Comparison of ENCODE assay signal across 8 mouse cellular contexts in the genomic region with DNA sequence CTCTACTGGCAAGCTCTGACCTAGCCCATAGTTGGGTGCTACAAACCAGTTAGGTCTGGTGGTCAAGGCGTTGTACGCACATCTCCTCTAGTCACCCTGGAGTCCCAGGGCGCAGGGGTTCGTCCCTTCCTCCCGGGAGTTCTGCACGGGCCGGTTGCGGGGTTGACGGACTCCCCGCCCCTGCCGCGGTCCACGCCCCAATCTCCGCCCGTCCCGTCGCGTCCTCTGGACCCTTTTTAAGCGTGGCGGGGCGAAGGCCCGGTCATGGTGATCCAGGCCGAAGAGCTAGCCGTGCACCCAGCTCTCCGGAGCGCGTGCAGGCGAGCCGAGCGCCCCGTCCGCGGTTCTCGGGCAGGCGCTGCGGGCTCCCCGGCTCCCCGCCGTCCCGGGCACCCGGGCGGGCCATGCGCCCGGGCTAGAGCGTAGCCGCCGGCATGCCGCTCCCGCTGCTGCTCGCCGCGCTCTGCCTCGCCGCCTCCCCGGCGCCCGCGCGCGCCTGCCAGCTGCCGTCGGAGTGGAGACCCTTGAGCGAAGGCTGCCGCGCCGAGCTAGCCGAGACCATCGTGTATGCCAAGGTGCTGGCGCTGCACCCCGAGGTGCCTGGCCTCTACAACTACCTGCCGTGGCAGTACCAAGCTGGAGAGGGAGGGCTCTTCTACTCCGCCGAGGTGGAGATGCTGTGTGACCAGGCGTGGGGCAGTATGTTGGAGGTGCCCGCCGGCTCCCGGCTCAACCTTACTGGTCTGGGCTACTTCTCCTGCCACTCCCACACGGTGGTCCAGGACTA. TPM values are rescaled to one million over a fixed set of nuclear protein-coding genes. Genes with fewer than 3 reads are reported as not detected.
DNase-seq lines count a peak whose midpoint lies in the region; ATAC-seq and TF ChIP-seq lines count a peak whose summit lies in the region.

A gene (plus strand): TSS at position 277 of the 787 bp plus-strand sequence.

- no peaks in the 10 kb centered on the region for H3K9me3 ChIP-seq in hindbrain, embryonic 16.5 days (ENCODE audit: control insufficient read depth, low read length)
- H3K9me3 ChIP-seq in limb, embryonic 12.5 days: no peaks in the 10 kb centered on the region
- H3K9me3 ChIP-seq in midbrain, postnatal 0 days (ENCODE audit: low read length): no peaks in the 10 kb centered on the region

- under 1% methylated on average over 65 of the region's 78 CpGs for WGBS in hindbrain, embryonic 16.5 days
- WGBS in limb, embryonic 12.5 days: under 1% methylated on average over 70 of the region's 78 CpGs
- WGBS in midbrain, postnatal 0 days: 1% methylated on average over 75 of the region's 78 CpGs
- 1% methylated on average over 78 of the region's 78 CpGs for WGBS in cerebellum, adult 2 months

- DNase-seq in CD4-positive, CD25-positive, alpha-beta regulatory T cell, adult 2 months (ENCODE audit: low read depth, low spot score): peak; percentile 2
- peak; percentile 72 for DNase-seq in adrenal gland, adult 2 months
- peak; percentile 29 for DNase-seq in gastrocnemius, adult 18-20 months (ENCODE audit: low spot score)
- no peak for DNase-seq in midbrain, postnatal 0 days (ENCODE audit: low spot score)
- no peak for DNase-seq in cerebellum, adult 2 months

- no peak within 1 kb of the TSS for H3K27ac ChIP-seq in hindbrain, embryonic 16.5 days (ENCODE audit: low read depth, low read length)
- H3K27ac ChIP-seq in limb, embryonic 12.5 days: no peak within 1 kb of the TSS
- H3K27ac ChIP-seq in midbrain, postnatal 0 days (ENCODE audit: low read depth, low read length): no peak within 1 kb of the TSS
- H3K27ac ChIP-seq in cerebellum, adult 2 months (ENCODE audit: insufficient read depth, low read length): no peak within 1 kb of the TSS

- H3K4me2 ChIP-seq in hindbrain, embryonic 16.5 days (ENCODE audit: low read length): peak within 1 kb of the TSS; percentile 69
- peak within 1 kb of the TSS; percentile 81 for H3K4me2 ChIP-seq in limb, embryonic 12.5 days
- peak within 1 kb of the TSS; percentile 78 for H3K4me2 ChIP-seq in midbrain, postnatal 0 days (ENCODE audit: low read depth, low read length, poor library complexity, severe bottlenecking)

- H3K36me3 ChIP-seq in hindbrain, embryonic 16.5 days (ENCODE audit: control insufficient read depth, insufficient read depth, low read length): no peaks in the 10 kb centered on the region
- no peaks in the 10 kb centered on the region for H3K36me3 ChIP-seq in limb, embryonic 12.5 days
- no peaks in the 10 kb centered on the region for H3K36me3 ChIP-seq in midbrain, postnatal 0 days (ENCODE audit: insufficient read depth, low read length)

- peaks cover 17% of the 10 kb centered on the region for H3K27me3 ChIP-seq in hindbrain, embryonic 16.5 days (replicated peaks; ENCODE audit: control insufficient read depth, insufficient read depth, low read length)
- H3K27me3 ChIP-seq in limb, embryonic 12.5 days: peaks cover 38% of the 10 kb centered on the region
- H3K27me3 ChIP-seq in midbrain, postnatal 0 days (ENCODE audit: insufficient read depth, low read length): peaks cover 11% of the 10 kb centered on the region; the same call in 1 of the 2 replicates
- H3K27me3 ChIP-seq in cerebellum, adult 2 months (ENCODE audit: control insufficient read depth, insufficient read depth, low read length): no peaks in the 10 kb centered on the region; the same call in 1 of the 2 replicates

- H3K9ac ChIP-seq in hindbrain, embryonic 16.5 days (ENCODE audit: low read depth, low read length): peak within 1 kb of the TSS; percentile 70
- peak within 1 kb of the TSS; percentile 58 for H3K9ac ChIP-seq in limb, embryonic 12.5 days (replicated peaks)
- peak within 1 kb of the TSS; percentile 42 for H3K9ac ChIP-seq in midbrain, postnatal 0 days (replicated peaks; ENCODE audit: low read length, poor library complexity, severe bottlenecking)

- no peak for ATAC-seq in CD4-positive, CD25-positive, alpha-beta regulatory T cell, adult 4 months
- peak; percentile 79 for ATAC-seq in hindbrain, embryonic 16.5 days
- ATAC-seq in limb, embryonic 12.5 days (ENCODE audit: insufficient number of reproducible peaks, insufficient read depth, low FRiP score, low TSS enrichment, low read depth): peak; percentile 66
- ATAC-seq in midbrain, postnatal 0 days (ENCODE audit: low FRiP score): peak; percentile 41; the same call in 1 of the 2 replicates

- TF ChIP-seq CTCF in midbrain, postnatal 0 days (IDR thresholded peaks at IDR 0.05): no peak
- TF ChIP-seq CTCF in cerebellum, adult 2 months (IDR thresholded peaks at IDR 0.05; ENCODE audit: borderline replicate concordance, insufficient read depth, low read depth, low read length): no peak

- no peak for TF ChIP-seq POLR2A in cerebellum, adult 2 months (IDR thresholded peaks at IDR 0.05; ENCODE audit: borderline replicate concordance, insufficient read depth, low read length)

- H3K4me1 ChIP-seq in hindbrain, embryonic 16.5 days (ENCODE audit: control insufficient read depth, insufficient read depth, low read depth, low read length): peaks cover 8% of the 10 kb centered on the region
- H3K4me1 ChIP-seq in limb, embryonic 12.5 days (replicated peaks): peaks cover 18% of the 10 kb centered on the region; the same call in 1 of the 2 replicates
- 0 out of 2 replicates have a peak, but pooled peaks cover 6% of the 10 kb centered on the region for H3K4me1 ChIP-seq in midbrain, postnatal 0 days (ENCODE audit: insufficient read depth, low read length)
- H3K4me1 ChIP-seq in cerebellum, adult 2 months (ENCODE audit: control insufficient read depth, insufficient read depth, low read length): no peaks in the 10 kb centered on the region; the same call in 1 of the 2 replicates

- peak within 1 kb of the TSS; percentile 53 for H3K4me3 ChIP-seq in hindbrain, embryonic 16.5 days (ENCODE audit: low read length)
- peak within 1 kb of the TSS; percentile 54 for H3K4me3 ChIP-seq in limb, embryonic 12.5 days (replicated peaks)
- H3K4me3 ChIP-seq in midbrain, postnatal 0 days (ENCODE audit: low read depth, low read length): peak within 1 kb of the TSS; percentile 43
- no peak within 1 kb of the TSS for H3K4me3 ChIP-seq in cerebellum, adult 2 months (replicated peaks; ENCODE audit: insufficient read depth, low read depth, low read length)

RNA-seq across cellular contexts. Expression of the gene that starts here (rescaled TPM):
- not detected for polyA plus RNA-seq in CD4-positive, CD25-positive, alpha-beta regulatory T cell, adult 4 months (2017; shearing (Covaris generic))
- 10 to 100 TPM; 12.9 to 20.5 TPM for total RNA-seq in adrenal gland, adult 2 months (2021)
- polyA plus RNA-seq in adrenal gland, adult 2 months (2012; rRNA removed): 11.3 and 20.7 TPM in 2 replicates
- total RNA-seq in gastrocnemius, adult 18-20 months (2021): 1 to 10 TPM; 3.6 to 7.3 TPM
- polyA plus RNA-seq in hindbrain, embryonic 16.5 days (2015; fragmentation: Nextera tagmentation; extraction: Ambion mirVana): 7.9 and 14.8 TPM in 2 replicates
- polyA plus RNA-seq in limb, embryonic 12.5 days (2016; fragmentation: Nextera tagmentation; extraction: Ambion mirVana): 1.9 and 2.2 TPM in 2 replicates
- 11.4 and 11.9 TPM in 2 replicates for total RNA-seq in midbrain, postnatal 0 days (2014; rRNA removed)
- polyA plus RNA-seq in midbrain, postnatal 0 days (2015; fragmentation: Nextera tagmentation; extraction: Ambion mirVana): 6.3 and 6.5 TPM in 2 replicates
- polyA plus RNA-seq in cerebellum, adult 2 months (2012; rRNA removed): 4.4 and 4.6 TPM in 2 replicates

Comparison
In these comparisons a context has a peak if more than half of its experiments do, and no peak if none do; other contexts are left out.
1. DNase-seq: peak in CD4-positive, CD25-positive, alpha-beta regulatory T cell, adult 2 months (single experiment), adrenal gland, adult 2 months (single experiment) and gastrocnemius, adult 18-20 months (single experiment); none in midbrain, postnatal 0 days (single experiment) and cerebellum, adult 2 months (0 of 2).
2. Peak in every context shown above with its lines, with median percentiles within 50 percentile points of each other: H3K4me2 ChIP-seq and H3K9ac ChIP-seq.